Mouse (Mus musculus): ENCODE results near the gene Pold1.

GRCm38 (mm10) chr7:44551731-44552130 lies 3.1 kb upstream of the Pold1 start:
- no peak for TF ChIP-seq EP300 (IDR thresholded peaks at IDR 0.05)
- no peak for TF ChIP-seq CTCF (IDR thresholded peaks at IDR 0.05)

All from lung, postnatal 0 days (tissue).